Mouse (Mus musculus) midbrain, embryonic 15.5 days (tissue): ENCODE results near the gene Zc3h12c. TPM values are rescaled to one million over a fixed set of nuclear protein-coding genes. Genes with fewer than 3 reads are reported as not detected.

Experiments
- ATAC-seq: fragments of 200-750 bp; cut with Nextera tagmentation; replicated peaks from 2 replicates; pipeline ENCODE4 v1.8.0; 2017; ENCODE audit warnings: moderate TSS enrichment
- H3K27ac ChIP-seq: fragments of 300-500 bp; sonication (generic); 2 replicates; pipeline ENCODE4 v1.5.1; 2015; ENCODE audit warnings: mild to moderate bottlenecking, inconsistent platforms
- H3K27me3 ChIP-seq: fragments of 300-500 bp; sonication (generic); replicated peaks from 2 replicates; pipeline ENCODE4 v1.6.1; 2015; ENCODE audit warnings: inconsistent platforms
- H3K36me3 ChIP-seq: fragments of 300-500 bp; sonication (generic); replicated peaks from 2 replicates; pipeline ENCODE4 v1.6.1; 2015; ENCODE audit warnings: inconsistent platforms
- H3K4me1 ChIP-seq: fragments of 300-500 bp; sonication (generic); 2 replicates; pipeline ENCODE4 v1.6.1; 2015; ENCODE audit warnings: inconsistent platforms
- H3K4me2 ChIP-seq: fragments of 300-500 bp; sonication (generic); 2 replicates; pipeline ENCODE4 v1.6.1; 2015; ENCODE audit warnings: inconsistent platforms, mild to moderate bottlenecking, moderate library complexity
- H3K4me3 ChIP-seq: fragments of 300-500 bp; sonication (generic); 2 replicates; pipeline ENCODE4 v1.5.1; 2015; ENCODE audit warnings: mild to moderate bottlenecking, inconsistent platforms
- H3K9ac ChIP-seq: fragments of 300-500 bp; sonication (generic); 2 replicates; pipeline ENCODE4 v1.6.1; 2015; ENCODE audit warnings: mild to moderate bottlenecking, inconsistent platforms
- H3K9me3 ChIP-seq: fragments of 300-500 bp; sonication (generic); 2 replicates; pipeline ENCODE4 v1.6.1; 2016; ENCODE audit warnings: inconsistent platforms
- WGBS: fragments of 180-500 bp; shearing (Covaris S2); methylation state at CpG from one replicate; pipeline ENCODE4 v1.1.7; 2015; ENCODE audit warnings: mixed read lengths; 5-methylcytosine and 5-hydroxymethylcytosine counted together
- polyA plus RNA-seq: library from polyadenylated mRNA; unstranded; fragments of >200 nt; fragmentation: Nextera tagmentation; extraction: Ambion mirVana; gene quantifications from 2 replicates; pipeline ENCODE4 v1.2.1, GENCODE M21; 2015

The Zc3h12c gene
- polyA plus RNA-seq, 1 experiment from 2014 or later: 6.4 TPM

DNA sequence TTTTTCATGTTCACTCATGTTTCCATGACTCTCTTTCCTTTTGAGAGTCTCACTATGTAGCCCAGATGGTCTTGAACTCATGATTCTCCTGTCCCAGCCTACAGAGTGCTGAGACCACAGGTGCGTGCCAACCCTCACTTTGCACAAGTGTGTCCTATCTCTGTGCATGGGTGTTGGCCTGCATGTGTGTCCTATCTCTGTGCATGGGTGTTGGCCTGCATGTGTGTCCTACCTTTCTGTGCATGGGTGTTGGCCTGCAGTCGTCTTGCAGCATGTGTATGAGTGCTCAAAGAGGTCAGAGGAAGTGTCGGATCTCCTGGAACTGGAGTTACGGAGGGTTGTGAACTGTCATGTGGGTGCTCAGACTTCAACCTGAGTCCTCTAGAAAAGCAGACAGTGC is 49.2 kb downstream of the Zc3h12c start:
- 95% methylated on average over 4 of the region's 4 CpGs for WGBS
- no peak for ATAC-seq
- no peak overlapping the region for H3K9ac ChIP-seq
- no peak overlapping the region for H3K27ac ChIP-seq
- H3K27me3 ChIP-seq: no peaks in the 10 kb centered on the region
- H3K4me1 ChIP-seq: no peaks in the 10 kb centered on the region
- H3K36me3 ChIP-seq: peaks cover 24% of the 10 kb centered on the region
- no peak overlapping the region for H3K4me2 ChIP-seq
- H3K4me3 ChIP-seq: no peak overlapping the region
- H3K9me3 ChIP-seq: no peaks in the 10 kb centered on the region

DNA sequence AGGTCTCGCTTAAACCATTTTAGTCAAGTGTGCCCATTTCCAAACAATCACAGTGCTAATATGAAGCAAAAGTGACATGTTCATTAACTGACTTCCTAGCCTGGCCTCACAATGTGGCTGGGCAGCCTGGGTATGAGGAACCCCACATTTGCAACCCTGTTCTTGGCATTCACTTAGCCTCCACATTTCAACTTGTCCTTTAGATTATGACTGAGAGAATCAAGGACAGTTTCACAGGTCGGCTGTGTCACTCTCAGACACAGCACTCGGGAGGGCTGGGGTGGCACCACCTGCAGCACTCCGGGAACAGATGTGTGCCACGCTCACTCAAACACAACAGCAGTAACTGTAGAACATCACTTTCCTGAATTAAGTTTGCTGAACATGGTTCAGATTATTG is 55.3 kb downstream of the Zc3h12c start:
- Histone ChIP-seq H3K27ac (no peak overlapping the region), H3K4me1 (no peaks in the 10 kb centered on the region), H3K9me3 (no peaks in the 10 kb centered on the region), H3K36me3 (peaks cover 13% of the 10 kb centered on the region; the same call in 1 of the 2 replicates), H3K4me2 (no peak overlapping the region), H3K27me3 (no peaks in the 10 kb centered on the region), H3K9ac (no peak overlapping the region), H3K4me3 (no peak overlapping the region)
- ATAC-seq: no peak
- WGBS: 91% methylated on average over 5 of the region's 5 CpGs

DNA sequence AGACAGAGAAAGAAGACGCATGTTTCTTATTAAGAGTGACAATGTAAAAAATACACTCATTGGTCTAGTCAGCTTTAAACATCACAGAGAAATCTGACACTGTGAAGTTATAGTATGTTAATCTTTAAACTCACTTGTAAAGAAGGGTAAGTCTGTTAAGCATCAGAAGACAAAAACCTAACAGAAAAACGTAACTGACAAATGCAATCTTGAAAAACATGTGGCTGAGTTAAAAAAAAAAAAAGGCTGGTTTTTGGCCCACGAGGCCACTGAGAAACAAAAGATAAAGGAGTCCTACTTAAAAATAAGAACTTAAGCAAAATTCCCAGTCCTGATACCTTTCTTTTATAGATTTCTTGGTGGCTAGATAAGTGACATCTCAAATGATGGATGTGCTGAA is 57.6 kb downstream of the Zc3h12c start:
- ATAC-seq: no peak
- WGBS: 84% methylated on average over 3 of the region's 3 CpGs
- no peak overlapping the region for H3K27ac ChIP-seq

DNA sequence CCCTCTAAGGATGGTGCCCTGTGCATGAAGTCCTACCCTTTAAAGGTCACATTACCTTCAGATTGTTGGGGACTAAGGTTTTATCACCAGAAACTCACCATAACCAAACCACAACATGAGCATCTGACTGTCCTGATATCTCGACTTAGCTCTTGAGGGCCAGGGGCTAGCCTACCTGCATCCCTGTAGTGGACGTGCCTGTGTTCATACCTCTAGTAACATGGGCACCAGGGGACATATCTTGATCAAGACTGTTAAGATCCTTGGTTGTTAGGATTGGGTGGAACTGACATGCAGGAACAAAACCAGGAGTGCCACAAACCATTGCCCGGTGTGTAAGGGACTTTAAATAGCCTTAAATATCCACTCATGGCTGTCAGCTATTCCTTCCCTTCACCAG is 61.2 kb downstream of the Zc3h12c start:
- H3K4me2 ChIP-seq: no peak overlapping the region
- no peaks in the 10 kb centered on the region for H3K27me3 ChIP-seq
- no peak overlapping the region for H3K4me3 ChIP-seq
- no peaks in the 10 kb centered on the region for H3K4me1 ChIP-seq
- no peaks in the 10 kb centered on the region for H3K9me3 ChIP-seq
- WGBS: 97% methylated on average over 3 of the region's 3 CpGs
- H3K36me3 ChIP-seq: no peaks in the 10 kb centered on the region; the same call in 1 of the 2 replicates
- no peak for ATAC-seq
- no peak overlapping the region for H3K27ac ChIP-seq
- no peak overlapping the region for H3K9ac ChIP-seq

More for the DNA sequence above, 57.6 kb downstream of the Zc3h12c start:
- Histone ChIP-seq H3K4me3 (no peak overlapping the region), H3K4me1 (no peaks in the 10 kb centered on the region), H3K36me3 (peaks cover 3% of the 10 kb centered on the region; the same call in 1 of the 2 replicates), H3K9ac (no peak overlapping the region), H3K9me3 (no peaks in the 10 kb centered on the region), H3K27me3 (no peaks in the 10 kb centered on the region), H3K4me2 (no peak overlapping the region)

DNA sequence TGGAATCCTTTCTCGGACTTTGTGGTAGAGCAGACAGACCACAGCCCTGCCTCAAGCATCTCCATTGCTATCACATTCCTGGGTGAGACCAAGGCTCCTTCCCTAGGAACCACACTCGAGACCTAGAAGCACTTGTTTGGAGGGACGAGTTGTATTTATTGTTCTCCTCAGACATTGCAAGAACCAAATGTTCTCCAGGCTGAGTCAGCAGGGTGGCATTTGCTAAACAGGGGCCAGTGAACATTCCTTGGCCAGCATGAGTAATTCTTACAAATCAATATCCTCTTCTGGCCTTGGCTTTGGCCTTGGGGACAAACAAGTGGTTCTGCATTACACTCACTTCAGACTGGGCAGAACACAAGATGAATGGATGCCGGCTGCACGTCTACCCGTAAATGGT is 62.9 kb downstream of the Zc3h12c start:
- H3K27me3 ChIP-seq: no peaks in the 10 kb centered on the region
- no peaks in the 10 kb centered on the region for H3K9me3 ChIP-seq
- H3K36me3 ChIP-seq: no peaks in the 10 kb centered on the region; the same call in 1 of the 2 replicates
- H3K27ac ChIP-seq: no peak overlapping the region
- WGBS: 86% methylated on average over 6 of the region's 6 CpGs
- no peak overlapping the region for H3K9ac ChIP-seq
- no peak overlapping the region for H3K4me3 ChIP-seq
- H3K4me2 ChIP-seq: no peak overlapping the region
- ATAC-seq: no peak
- no peaks in the 10 kb centered on the region for H3K4me1 ChIP-seq

DNA sequence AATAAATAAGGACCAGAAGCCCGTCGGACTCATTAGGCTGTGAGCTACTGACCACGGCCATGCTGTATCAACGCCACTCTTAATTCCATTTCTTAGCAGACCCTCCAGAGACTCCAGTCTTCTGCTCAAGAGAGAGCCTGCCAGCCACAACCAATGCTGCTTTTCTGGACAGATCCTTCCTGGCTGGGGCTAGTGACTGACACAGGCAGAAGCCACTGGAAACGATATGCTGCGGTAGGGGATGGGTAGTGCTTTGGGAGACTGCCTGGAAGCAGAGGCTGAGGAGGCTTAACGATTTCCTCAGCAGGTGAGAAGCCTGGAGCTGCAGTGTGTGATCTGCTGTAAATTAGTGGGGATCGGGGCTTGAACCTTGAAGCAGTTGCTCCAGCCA is 64.2 kb downstream of the Zc3h12c start:
- Histone ChIP-seq H3K27me3 (no peaks in the 10 kb centered on the region), H3K9me3 (no peaks in the 10 kb centered on the region), H3K4me2 (no peak overlapping the region), H3K4me1 (no peaks in the 10 kb centered on the region), H3K27ac (no peak overlapping the region), H3K36me3 (no peaks in the 10 kb centered on the region; the same call in 1 of the 2 replicates), H3K4me3 (no peak overlapping the region), H3K9ac (no peak overlapping the region)
- ATAC-seq: no peak
- WGBS: 78% methylated on average over 8 of the region's 8 CpGs

DNA sequence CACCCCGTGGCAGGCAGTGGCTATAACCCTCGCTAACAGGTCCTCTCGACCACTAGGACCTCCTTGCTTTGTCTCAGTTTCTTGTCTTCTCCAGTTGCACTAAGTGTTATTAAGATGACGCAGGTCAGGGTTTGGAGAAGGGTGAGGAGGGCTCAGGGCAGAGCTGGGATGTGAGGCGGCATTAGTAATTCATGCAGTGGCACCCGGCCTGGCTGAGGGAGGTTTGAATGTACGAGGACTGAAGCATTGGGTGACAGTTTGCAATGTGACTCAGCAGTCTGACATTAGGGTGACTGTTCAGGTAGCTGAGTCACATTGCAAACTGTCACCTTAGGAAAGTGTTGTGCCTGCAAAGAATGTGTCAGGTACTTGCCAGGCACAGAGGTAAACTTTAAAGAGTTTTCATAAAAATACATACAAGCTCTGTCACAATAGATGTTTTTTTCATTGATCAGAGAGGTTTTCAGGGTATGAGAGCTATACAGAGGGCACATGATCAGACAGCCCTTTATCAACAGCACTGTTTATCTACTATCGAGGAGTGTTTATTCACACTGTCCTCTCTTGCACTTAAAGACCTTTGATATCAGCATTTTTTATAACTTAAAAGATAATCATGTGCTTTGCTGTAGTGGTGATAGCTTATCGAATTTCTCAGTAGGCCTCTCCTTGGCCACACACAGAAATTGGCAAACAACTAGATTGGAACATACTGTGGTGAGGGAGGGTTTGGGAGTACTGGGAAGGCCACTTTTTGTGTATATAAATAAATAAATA is 64.7 kb downstream of the Zc3h12c start:
- H3K27ac ChIP-seq: no peak overlapping the region
- no peaks in the 10 kb centered on the region for H3K27me3 ChIP-seq
- H3K9ac ChIP-seq: no peak overlapping the region
- H3K9me3 ChIP-seq: no peaks in the 10 kb centered on the region
- no peaks in the 10 kb centered on the region for H3K4me1 ChIP-seq
- no peak for ATAC-seq
- no peak overlapping the region for H3K4me2 ChIP-seq
- H3K4me3 ChIP-seq: no peak overlapping the region
- 77% methylated on average over 9 of the region's 9 CpGs for WGBS
- no peaks in the 10 kb centered on the region; the same call in 1 of the 2 replicates for H3K36me3 ChIP-seq

DNA sequence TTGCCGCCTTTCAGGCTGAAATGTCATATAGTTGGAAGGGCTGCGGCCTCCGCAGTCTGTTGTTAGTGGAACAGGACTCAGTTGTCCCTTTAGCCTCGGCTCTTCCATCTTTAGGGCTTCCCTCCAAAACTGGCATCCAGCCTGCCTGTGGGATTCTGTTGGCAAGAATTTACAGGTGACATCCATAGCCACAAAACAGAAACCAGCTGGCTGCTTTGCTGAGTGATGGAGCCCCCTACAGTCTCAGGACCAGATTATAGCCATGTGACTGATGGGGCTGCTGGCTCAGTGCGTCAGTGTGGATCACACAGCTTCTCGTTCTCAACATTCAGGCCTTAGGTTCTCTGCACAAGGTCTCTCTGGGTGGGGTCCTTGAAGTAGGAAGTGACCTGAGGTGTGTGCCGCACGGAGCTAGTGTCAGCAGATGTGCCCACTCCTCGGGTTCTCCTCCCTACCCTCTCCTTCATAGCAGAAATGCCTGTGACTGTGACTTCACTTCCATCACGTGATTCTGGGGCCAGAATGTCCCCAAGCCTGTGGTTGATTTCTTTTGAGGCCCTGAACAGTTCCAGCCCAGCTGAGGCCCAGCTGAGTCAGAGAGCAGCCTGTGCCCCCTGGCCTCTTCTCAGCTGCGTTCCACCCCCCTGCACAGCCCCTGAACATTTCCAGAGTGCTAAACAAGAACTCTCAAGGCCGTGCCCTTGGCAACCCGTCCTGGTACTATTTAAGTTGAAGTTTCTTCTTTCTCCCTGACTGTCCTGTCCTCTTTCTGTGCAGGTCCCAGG is 66.1 kb downstream of the Zc3h12c start:
- H3K27me3 ChIP-seq: no peaks in the 10 kb centered on the region
- no peaks in the 10 kb centered on the region; the same call in 1 of the 2 replicates for H3K36me3 ChIP-seq
- no peak overlapping the region for H3K4me2 ChIP-seq
- no peaks in the 10 kb centered on the region for H3K9me3 ChIP-seq
- 62% methylated on average over 13 of the region's 13 CpGs for WGBS
- H3K27ac ChIP-seq: no peak overlapping the region
- peak; percentile 43; the same call in 1 of the 2 replicates for ATAC-seq
- 0 out of 2 replicates have a peak, but pooled peaks cover 2% of the 10 kb centered on the region for H3K4me1 ChIP-seq
- no peak overlapping the region for H3K4me3 ChIP-seq
- no peak overlapping the region for H3K9ac ChIP-seq

DNA sequence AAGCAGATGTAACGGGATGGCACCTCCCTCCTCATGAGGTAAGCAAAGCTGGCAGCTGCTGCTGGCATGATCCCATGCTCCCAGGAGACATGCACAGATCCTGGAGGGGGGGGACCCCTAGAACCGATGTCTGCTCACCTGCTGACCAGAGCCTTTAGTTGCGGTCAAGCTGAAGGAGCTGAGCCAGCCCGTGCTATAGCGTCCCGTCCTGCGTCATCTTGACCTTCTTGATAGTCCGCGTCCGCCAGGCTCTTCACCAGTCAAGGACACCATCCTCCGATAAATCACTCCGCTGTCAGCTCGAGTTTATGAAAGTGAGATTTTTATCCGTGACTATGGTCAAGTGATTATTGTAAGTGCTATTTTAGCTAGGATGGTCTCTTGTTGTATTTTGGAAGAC is 67.9 kb downstream of the Zc3h12c start:
- no peak overlapping the region for H3K27ac ChIP-seq
- no peak overlapping the region for H3K4me2 ChIP-seq
- no peaks in the 10 kb centered on the region for H3K27me3 ChIP-seq
- no peak overlapping the region for H3K4me3 ChIP-seq
- no peaks in the 10 kb centered on the region for H3K36me3 ChIP-seq
- WGBS: 89% methylated on average over 14 of the region's 14 CpGs
- ATAC-seq: no peak
- H3K4me1 ChIP-seq: 0 out of 2 replicates have a peak, but pooled peaks cover 2% of the 10 kb centered on the region
- H3K9ac ChIP-seq: no peak overlapping the region
- no peaks in the 10 kb centered on the region for H3K9me3 ChIP-seq

DNA sequence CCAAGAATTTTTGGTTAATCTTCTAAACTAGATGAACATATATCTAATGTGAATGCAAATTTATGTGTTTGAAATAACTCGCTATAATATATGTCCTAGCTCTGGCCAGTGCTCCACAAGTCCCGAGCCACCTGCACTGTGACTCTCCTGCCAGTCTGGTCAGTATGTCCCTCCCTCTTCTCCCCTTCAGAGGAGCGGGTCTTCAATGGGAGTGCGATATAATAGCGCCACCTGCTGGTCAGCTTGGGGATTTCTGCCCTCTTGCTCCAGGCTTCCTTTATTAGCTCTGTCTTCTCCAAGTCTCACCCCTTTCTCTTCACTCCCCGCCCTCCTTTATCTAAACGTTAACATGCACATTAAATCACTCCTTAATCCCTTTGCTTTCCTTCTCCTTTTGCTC is 69.8 kb downstream of the Zc3h12c start:
- under 1% methylated on average over 7 of the region's 7 CpGs for WGBS
- H3K9me3 ChIP-seq: no peaks in the 10 kb centered on the region
- no peak overlapping the region for H3K9ac ChIP-seq
- H3K36me3 ChIP-seq: no peaks in the 10 kb centered on the region
- ATAC-seq: peak; percentile 70
- no peak overlapping the region for H3K4me3 ChIP-seq
- no peak overlapping the region for H3K27ac ChIP-seq
- 0 out of 2 replicates have a peak, but pooled peaks cover 2% of the 10 kb centered on the region for H3K4me1 ChIP-seq
- no peak overlapping the region for H3K4me2 ChIP-seq
- no peaks in the 10 kb centered on the region for H3K27me3 ChIP-seq

DNA sequence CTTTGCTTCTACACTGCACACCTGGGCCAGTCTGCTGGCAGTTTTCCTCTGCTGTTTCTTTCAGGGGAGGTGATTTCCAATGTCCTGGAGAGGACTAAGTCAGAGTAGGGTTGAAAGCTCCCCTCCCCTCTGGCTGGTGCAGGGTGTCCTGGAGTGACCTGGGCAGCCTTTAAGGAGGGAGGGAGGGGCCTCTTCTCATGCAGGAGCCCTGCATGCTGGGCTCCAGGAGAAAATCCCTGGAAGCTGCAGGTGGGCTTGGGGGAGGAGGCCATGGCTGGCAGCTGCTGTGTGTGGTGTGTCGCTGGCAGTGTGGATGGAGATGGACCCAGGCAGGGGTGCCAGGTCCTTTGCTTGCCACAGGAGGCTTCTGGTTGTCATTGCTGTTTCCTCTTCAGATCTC is 71.0 kb downstream of the Zc3h12c start:
- no peak overlapping the region for H3K27ac ChIP-seq
- no peaks in the 10 kb centered on the region for H3K9me3 ChIP-seq
- WGBS: 13% methylated on average over 1 of the region's 1 CpGs
- no peak overlapping the region for H3K4me3 ChIP-seq
- no peak overlapping the region for H3K9ac ChIP-seq
- no peaks in the 10 kb centered on the region for H3K36me3 ChIP-seq
- H3K27me3 ChIP-seq: no peaks in the 10 kb centered on the region
- no peak for ATAC-seq
- no peak overlapping the region for H3K4me2 ChIP-seq
- 0 out of 2 replicates have a peak, but pooled peaks cover 2% of the 10 kb centered on the region for H3K4me1 ChIP-seq

DNA sequence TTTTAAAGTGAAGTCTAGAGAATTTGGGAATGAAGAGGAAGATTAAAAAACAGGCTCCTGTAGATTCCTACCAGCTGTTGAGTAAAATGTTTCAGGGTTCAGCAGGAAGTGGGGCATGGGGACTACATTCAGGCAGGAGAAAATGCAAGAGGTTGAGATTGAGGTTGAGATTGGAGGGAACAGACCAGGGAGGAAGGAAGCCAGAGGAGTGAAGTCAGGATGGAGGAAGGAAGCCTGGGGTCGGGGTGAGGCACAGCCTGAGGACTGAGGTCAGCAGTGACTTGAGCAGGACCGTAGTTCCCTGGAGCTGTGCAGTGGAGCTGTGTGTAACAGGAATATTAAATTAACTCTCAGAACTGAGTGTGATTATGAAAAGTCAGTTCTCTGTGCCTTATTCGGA is 72.7 kb downstream of the Zc3h12c start:
- H3K4me2 ChIP-seq: no peak overlapping the region
- WGBS: 89% methylated on average over 3 of the region's 3 CpGs
- ATAC-seq: no peak
- H3K27ac ChIP-seq: no peak overlapping the region
- H3K4me3 ChIP-seq: no peak overlapping the region
- H3K4me1 ChIP-seq: 0 out of 2 replicates have a peak, but pooled peaks cover 2% of the 10 kb centered on the region
- no peaks in the 10 kb centered on the region for H3K27me3 ChIP-seq
- H3K9ac ChIP-seq: no peak overlapping the region
- no peaks in the 10 kb centered on the region for H3K36me3 ChIP-seq
- H3K9me3 ChIP-seq: no peaks in the 10 kb centered on the region
